Mouse (Mus musculus) neural tube, embryonic 12.5 days (tissue): ENCODE results near the gene Tmem8b. TPM values are rescaled to one million over a fixed set of nuclear protein-coding genes. Genes with fewer than 3 reads are reported as not detected.

ENCODE experiments used
- microRNA-seq: library from miRNA; unstranded; fragments of <30 nt; microRNA quantifications from one replicate; pipeline ENCODE4, GENCODE M21; 2017
- polyA plus RNA-seq: library from polyadenylated mRNA; unstranded; fragments of >200 nt; fragmentation: Nextera tagmentation; extraction: Ambion mirVana; gene quantifications from 2 replicates; pipeline ENCODE4 v1.2.1, GENCODE M21; 2016

Tmem8b gene
- polyA plus RNA-seq, 1 experiment from 2014 or later: 14.2 TPM

Small RNA genes within 50 kb of the gene (microRNA-seq; reads per million reads assigned to microRNA genes)
- not detected for gene Gm25262

Other genes starting within 250 kb of the Tmem8b start
- gene Fam166b, start 239.8 kb upstream of the Tmem8b start, polyA plus RNA-seq: 0.34 TPM in 1 of 2 replicates, not detected in the other
- 14.9 and 15.4 TPM in 2 replicates for gene Tesk1, start 227.0 kb upstream of the Tmem8b start, polyA plus RNA-seq
- 2.7 and 2.9 TPM in 2 replicates for gene Cd72, start 214.3 kb upstream of the Tmem8b start, polyA plus RNA-seq
- gene Sit1, start 185.2 kb upstream of the Tmem8b start, polyA plus RNA-seq: 0.17 TPM in 1 of 2 replicates, not detected in the other
- 54.0 and 54.6 TPM in 2 replicates for gene Ccdc107, start 176.1 kb upstream of the Tmem8b start, polyA plus RNA-seq
- gene Arhgef39, start 169.3 kb upstream of the Tmem8b start, polyA plus RNA-seq: 24.8 and 27.0 TPM in 2 replicates
- 0.33 and 0.41 TPM in 2 replicates for gene Car9, start 162.0 kb upstream of the Tmem8b start, polyA plus RNA-seq
- 83.5 and 93.0 TPM in 2 replicates for gene Tpm2, start 145.2 kb upstream of the Tmem8b start, polyA plus RNA-seq
- 68.0 and 71.0 TPM in 2 replicates for gene Creb3, start 106.6 kb upstream of the Tmem8b start, polyA plus RNA-seq
- 59.6 and 65.6 TPM in 2 replicates for gene Tln1, start 106.3 kb upstream of the Tmem8b start, polyA plus RNA-seq
- 29.5 and 36.3 TPM in 2 replicates for gene Rgp1, start 90.3 kb upstream of the Tmem8b start, polyA plus RNA-seq
- gene Gba2, start 90.1 kb upstream of the Tmem8b start, polyA plus RNA-seq: 50.4 and 55.4 TPM in 2 replicates
- 1.3 and 2.8 TPM in 2 replicates for gene Msmp, start 84.5 kb upstream of the Tmem8b start, polyA plus RNA-seq
- 45.4 and 60.1 TPM in 2 replicates for gene Npr2, start 37.0 kb upstream of the Tmem8b start, polyA plus RNA-seq
- 2.7 and 3.0 TPM in 2 replicates for gene Spag8, start 15.4 kb upstream of the Tmem8b start, polyA plus RNA-seq
- 71.0 and 74.6 TPM in 2 replicates for gene Hint2, start 12.5 kb upstream of the Tmem8b start, polyA plus RNA-seq
- gene Fam221b, start 174 bp downstream of the Tmem8b start, polyA plus RNA-seq: 3.2 and 3.3 TPM in 2 replicates
- not detected in 2 replicates for gene Olfr70, start 31.8 kb downstream of the Tmem8b start, polyA plus RNA-seq
- gene Olfr71, start 41.3 kb downstream of the Tmem8b start, polyA plus RNA-seq: not detected in 2 replicates
- gene Hrct1, start 58.2 kb downstream of the Tmem8b start, polyA plus RNA-seq: 0.22 TPM in 1 of 2 replicates, not detected in the other
- gene Spaar, start 61.1 kb downstream of the Tmem8b start, polyA plus RNA-seq: not detected in 2 replicates
- gene Olfr159, start 102.0 kb downstream of the Tmem8b start, polyA plus RNA-seq: not detected in 2 replicates
- gene Olfr156, start 154.9 kb downstream of the Tmem8b start, polyA plus RNA-seq: not detected in 2 replicates
- gene Olfr157, start 171.2 kb downstream of the Tmem8b start, polyA plus RNA-seq: not detected in 2 replicates
- not detected in 2 replicates for gene Olfr155, start 182.6 kb downstream of the Tmem8b start, polyA plus RNA-seq
- 13.6 and 15.1 TPM in 2 replicates for gene Reck, start 206.6 kb downstream of the Tmem8b start, polyA plus RNA-seq